Mouse (Mus musculus) A20 (cell line): ENCODE results near the gene Eps8.
"Not testable (repeated sequence)": the region's sequence is repeated elsewhere in the genome, so short reads cannot be mapped to it uniquely, and the experiment has no call there.

Source experiments
- DNase-seq: peaks from one replicate; pipeline ENCODE4 v3.0.0-alpha.2; 2011; ENCODE audit warnings: low read depth, low spot score

The Eps8 gene

DNA sequence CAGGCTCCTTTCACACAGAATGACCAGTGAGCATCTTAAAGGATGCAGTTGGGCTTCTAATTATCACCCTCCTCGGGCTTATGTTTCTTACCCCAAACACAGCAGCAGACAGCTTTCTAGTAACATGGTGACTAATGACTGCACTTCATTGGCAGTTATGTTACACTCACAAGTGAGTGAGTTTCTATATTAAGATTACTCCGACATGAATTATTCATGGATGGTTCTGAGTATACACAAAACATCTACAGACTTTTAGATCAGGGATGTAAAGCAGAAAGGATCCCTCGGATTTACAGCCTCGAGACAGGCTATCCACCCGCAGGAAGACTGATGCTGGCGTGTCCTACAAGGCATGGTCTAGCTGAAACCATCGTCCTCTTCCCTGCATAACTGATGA, 171.8 kb downstream of the Eps8 start:
- DNase-seq, result no peak

DNA sequence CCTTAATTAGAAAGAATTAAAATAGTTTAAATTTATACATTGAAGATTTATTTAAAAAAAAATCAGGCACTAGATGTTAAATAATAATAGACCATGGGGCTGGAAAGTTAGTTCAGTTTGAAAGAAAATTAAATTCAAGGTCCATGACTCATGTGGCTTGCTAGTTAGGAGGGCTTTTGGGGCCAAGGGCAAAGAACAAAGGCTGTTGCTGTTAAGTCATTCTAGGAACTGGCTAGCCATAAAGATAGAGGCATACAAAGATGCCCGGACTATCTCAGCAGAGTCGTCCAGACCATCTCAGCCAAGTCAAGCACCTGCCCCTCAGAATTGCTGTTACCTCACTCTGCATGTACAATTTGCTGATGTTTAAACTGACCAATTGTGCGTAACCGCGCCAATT, 179.0 kb downstream of the Eps8 start:
- DNase-seq, result not testable (repeated sequence)

DNA sequence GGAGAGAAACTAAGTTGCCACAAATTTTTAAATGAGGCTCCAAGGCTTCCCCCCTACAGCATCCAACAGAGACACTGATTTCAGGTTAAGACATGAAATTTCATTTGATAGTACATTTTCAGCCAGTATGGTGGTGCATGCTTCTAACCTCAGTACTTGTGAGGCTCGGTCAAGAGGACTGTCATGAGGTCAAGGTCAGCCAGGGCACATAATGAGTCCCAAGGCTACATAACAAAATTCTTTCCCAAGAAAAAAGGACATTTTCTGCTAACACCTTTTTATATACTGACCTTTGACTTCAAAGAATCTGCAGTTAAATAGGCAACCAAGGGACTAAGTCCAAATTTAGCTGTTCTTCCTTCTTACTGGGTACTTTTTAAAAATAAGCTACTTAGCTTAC, 181.2 kb downstream of the Eps8 start:
- DNase-seq, result no peak

DNA sequence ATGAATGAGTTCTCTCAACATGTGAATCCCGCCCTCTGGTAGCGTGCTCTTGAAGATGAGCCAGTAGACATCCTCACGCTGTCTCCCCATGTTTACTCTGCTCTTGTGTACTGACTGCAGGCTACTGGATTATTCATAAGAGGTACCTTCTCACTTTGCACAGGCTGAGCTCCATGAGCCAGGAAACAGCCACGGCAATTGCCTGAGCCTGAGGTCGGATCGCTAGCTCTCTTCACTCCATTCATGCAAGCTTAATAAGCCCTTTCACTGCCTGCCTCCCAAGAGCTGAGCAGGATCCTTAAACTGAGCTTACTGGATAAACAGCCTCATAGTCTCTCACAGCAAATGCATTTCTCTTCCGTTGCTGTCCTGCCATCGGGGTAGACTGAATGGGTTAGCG, 182.5 kb downstream of the Eps8 start:
- DNase-seq, result no peak

DNA sequence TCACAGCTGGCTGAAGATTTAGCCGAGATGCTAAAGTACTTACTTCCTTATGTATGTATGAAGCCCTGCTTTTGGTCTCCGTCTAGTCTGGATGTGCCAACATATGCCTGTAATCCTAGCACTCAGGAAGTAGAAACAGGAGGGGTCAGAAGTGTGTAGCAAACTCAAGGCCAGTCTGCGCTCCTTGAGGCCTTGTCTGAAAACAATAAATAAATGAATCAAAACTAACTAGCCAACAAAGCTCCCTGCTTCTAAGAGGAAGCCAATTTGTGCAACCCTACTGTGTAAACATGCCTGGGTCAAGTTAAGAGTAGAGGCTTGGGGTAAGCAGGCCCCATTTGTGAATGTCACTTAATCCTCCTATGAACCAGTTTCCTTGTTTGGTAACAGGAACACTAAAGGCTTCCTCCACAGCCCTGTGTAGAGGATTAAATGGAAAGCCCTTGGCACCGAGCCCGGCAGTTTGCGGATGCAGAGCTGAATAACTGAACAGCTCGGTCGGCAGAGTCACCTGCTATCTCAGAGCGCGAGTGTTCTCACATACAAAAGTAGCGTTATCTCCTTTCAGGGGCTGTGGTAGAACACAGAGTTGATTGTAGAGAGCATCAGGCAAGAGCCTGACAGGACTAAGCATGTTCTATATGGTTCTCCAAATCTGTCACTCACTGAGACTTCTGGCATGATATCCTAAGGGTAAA, 183.6 kb downstream of the Eps8 start:
- DNase-seq, result no peak

DNA sequence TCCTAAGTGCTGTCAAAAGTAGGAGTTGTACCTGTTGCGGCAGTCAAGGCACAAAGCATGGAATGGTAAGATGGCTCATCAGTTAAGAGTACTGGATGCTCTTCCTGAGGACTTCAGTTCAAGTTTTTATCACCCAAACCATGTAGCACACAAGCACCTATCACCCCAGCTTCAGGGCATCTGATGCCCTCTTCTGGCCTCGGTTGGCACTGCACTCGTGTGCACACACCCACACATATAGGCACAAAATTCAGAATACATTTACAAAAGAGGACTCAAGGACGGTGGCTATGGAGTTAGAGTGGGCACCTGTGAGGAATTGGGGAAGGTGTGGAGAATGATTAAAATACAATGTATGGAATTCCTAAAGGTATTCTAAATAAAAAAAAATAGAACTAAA, 185.1 kb downstream of the Eps8 start:
- DNase-seq, result no peak

DNA sequence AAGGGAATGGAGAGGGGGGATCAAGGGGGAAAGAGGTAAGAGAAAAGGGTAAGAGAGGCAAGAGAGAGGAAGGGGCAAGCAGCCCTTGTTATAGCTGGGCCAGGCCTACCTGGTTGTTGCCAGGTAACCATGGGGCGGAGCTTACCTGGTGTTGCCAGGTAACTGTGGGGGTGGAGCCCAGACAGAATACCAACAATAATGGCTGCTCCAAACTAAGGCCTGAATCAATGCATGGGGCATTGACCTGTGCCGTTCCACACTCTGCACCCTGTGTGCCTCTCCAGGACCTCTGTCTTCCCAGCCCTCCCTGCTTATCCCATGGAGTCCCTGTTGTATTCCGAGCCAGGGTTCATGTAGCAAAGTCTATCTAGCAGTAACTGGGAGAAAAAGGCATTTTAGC, 187.0 kb downstream of the Eps8 start:
- no peak for DNase-seq

DNA sequence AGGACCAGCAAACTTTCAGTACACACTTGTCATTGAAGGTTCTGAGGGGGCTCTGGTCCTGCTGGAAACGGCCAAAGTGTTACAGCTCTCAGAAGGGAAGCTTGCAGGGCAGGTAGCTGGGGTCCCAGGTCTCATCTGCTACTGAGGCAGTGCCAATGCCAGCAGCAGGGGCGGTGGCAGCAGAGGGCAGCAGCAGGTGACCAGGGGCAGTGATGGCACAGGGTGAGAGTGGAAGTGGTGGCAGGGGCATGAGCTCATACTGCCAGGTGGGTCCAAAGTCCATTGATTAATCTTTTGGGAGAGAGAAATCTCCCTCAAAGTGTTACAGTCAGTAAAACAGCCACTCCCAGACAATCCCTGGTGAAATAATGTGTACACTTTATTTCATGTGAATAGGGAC, 188.4 kb downstream of the Eps8 start:
- DNase-seq, result no peak

DNA sequence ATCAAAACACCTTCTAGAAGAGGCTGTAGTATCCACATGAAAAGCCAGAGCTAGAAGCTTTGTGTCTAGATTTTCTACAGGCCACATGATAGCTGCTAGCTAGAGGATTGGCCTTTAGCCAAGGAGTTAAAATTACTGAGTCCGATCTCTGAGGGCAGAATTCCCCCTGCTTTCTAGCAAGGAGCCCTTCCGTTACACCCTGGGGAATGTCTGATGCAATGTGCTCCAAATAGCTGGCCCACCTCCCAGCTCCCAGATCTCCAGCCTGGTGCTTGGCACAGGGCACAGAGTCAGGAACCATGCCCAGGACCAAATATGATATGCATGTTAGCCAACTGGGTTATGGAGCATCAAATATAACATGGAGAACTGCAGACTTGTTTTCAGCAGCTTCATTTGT, 189.4 kb downstream of the Eps8 start:
- no peak for DNase-seq

DNA sequence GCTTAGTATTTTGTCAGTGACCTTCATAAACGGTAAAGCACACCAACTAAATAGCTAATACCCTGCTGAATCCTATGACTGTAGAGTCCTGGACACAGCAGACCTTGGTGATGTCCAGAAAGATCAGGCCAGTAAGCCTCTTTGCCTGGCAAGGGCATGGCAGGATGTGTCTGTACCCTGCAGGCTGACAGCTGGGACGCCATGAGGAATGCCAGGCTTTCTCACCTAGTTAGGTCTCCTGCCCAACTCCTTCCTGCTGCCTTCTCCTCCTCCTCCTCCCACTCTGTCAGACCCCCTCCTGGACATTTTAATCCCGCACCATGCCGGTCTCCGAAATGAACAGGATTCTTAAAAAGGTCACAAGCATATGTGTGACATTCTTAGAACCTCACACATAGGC, 190.9 kb downstream of the Eps8 start:
- DNase-seq, result no peak

DNA sequence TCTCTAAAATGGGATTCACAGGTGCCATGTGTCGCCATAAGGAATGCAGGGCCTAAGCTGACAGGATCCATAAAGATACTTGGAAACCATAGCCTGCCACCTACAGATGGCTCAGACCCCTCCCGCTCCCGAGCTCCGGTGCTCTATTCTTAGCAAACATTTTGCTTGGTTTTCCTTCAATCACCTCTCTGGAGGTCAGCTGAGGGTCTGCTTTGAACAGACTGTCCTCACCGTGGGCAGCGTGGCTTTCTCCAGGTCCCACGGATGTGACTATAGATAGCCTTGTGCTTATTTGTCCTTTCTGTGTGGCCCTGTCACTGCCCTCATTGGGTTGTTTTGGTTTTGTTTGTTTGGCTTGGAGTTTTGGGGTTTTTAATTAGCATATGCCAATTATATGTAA, 196.5 kb downstream of the Eps8 start:
- no peak for DNase-seq

DNA sequence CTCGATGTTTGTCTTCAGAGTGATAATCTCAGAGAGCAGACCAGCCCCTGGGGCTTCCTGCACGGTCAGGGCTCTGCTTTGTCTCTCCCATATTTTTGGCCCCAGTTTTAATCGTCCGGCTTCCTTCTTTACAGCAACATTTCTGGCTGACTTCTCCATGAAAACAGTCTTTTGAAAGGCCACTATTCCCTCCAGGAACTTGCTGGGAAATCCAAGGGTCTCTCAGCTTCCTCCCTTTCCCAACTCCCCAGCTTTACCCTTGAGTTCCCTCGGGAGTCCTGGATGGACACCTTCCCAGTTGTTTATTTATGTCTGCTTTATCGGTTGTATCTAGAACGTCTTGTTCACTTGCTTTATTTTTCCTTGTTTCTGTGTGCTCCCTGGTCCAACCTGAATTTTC, 197.5 kb downstream of the Eps8 start:
- no peak for DNase-seq

DNA sequence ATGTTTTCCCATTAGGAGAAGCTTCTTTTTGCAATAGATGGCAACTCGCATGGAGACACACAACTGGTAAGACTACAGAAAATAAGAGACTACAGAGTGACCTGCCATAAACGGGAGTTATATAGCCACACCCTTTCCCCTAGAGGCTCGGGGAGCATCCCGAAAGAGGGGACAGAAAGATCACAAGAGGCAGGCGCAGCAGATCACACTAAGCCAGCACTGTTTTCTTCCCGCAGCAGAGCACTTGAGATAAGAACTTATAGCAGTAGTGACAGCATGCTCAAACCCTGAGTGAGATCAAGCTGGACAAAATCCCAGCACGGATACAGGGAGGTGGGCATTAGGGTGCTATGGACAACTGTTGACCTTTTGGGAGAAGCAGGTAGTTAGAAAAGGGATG, 198.6 kb downstream of the Eps8 start:
- no peak for DNase-seq

DNA sequence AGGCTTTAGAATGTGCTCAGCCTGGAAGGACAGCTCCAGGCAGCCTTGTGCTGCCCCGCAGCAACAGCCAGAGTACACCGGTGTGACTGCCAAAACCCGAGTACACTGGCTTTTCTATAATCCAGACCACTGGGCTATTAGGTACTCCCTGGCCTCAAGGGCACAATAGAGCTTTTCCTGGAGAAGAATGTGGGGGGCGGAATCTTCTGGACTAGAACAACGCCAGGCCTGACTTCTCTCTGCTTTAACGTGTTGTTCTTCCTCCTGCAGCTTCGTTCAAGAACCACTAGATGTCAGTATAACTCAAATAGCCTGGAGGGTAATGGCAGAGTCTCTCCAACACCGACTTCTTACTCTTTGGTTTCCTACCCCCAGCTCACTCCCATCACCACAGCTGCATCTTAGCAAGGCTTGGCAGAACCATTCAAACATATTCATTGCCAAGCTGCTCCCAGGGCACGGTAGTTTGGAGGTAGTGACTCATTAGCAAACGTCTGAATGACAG, 199.1 kb downstream of the Eps8 start:
- no peak for DNase-seq

DNA sequence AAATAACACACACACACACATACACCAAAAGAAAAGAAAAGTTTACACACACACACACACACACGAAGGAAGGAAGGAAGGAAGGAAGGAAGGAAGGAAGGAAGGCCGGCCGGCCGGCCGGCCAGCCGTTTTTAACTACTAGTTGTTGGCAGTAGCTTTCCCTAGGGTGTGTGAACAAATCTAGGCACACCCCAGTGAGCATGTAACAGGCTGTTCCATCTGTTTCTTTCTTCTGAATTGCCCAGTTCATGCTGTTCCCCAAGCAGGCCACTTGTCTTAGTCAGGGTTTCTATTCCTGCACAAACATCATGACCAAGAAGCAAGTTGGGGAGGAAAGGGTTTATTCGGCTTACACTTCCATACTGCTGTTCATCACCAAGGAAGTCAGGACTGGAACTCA, 208.6 kb downstream of the Eps8 start:
- not testable (repeated sequence) for DNase-seq

DNA sequence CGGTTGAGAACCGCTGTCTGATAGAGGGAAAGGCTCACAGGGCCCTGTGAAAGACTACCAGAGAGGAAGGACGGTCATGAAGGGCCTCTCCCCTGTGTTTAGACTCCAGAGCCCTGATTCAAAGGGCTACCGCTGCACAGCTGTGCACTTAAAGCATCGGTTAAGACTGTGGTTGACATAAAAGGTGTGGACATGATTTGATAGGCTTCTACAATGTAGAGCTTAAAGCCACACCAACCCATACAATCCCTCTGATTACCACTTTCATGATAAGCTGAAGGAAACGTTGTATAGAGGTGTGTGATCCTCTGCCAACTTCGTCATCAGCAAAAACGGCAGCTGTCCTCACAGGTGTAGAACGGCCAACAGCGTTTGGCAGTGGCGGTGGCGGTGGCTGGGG, 211.6 kb downstream of the Eps8 start:
- DNase-seq, result no peak

DNA sequence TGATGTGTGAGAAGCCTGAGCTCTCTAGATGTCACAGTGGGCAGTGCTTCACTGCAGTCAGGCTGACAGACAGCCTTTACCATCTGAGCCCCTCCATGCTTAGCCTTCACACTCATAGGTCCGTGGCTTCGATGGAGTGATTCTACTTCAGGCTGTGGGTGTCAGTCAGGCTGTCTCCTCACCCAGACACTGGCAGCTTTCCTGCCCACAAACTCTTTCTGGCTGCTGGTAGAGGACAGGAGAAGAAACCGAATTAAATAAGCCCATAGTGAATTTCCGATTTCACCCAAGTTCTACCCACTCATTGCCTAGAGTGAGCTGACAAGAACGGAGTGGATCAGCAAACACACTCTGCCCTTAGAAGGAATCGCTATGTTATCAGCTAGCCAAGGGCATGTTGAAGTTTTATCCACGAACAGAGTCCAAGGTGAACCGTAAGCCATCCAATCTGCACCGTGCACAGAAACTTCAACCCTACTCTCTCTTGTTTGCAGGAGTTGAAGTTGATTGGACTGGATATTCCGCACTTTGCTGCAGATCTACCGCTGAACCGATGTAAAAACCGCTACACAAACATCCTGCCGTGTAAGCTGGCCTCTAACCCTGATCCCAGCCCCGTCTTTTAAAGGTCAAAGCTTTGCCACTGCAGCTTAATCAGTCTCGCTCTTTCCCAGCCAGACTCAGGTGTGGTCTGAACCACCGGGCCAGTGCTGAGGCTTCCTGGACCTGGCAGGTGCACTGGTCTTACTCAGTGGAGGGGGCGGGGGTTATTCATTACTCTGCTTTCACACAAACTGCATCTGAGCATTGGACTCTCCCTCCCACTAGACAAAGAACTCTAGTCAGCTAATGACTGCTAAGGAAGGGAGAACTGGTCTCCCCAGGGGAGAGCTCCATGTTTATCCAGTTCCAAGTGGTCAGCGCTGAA, 213.9 kb downstream of the Eps8 start:
- DNase-seq, result no peak

DNA sequence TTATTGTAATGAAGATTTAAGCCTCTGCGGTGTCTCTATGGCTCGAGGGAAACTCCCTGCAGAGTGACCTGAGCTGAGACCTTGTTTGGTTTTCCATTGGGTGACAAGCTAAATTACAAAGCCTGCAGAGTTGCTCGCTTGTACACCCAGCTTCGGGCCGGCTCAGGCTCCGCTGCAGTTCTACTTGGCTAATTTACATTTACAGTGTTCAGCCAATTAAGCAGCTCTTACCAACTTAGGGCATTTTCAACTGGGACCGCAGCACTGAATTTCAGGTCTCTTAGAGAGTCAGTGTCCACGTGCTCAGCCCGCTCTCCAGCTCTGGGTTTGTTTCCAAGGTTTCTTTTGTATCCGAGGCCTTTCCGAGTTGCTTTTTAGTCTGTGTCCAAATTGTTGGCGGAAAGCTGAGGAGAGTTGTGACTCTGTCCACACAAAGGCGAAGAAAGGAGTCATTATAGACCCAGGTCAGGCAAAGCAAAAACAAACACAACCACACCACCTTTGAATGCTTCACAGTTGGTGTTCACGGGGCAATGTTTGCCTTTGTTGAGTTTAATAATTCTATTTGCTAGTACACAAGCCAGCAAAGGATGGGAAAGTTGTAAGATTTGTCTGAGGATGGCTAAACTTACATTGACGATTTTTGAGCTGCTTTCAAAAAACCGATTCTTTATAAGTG, 216.6 kb downstream of the Eps8 start:
- no peak for DNase-seq

DNA sequence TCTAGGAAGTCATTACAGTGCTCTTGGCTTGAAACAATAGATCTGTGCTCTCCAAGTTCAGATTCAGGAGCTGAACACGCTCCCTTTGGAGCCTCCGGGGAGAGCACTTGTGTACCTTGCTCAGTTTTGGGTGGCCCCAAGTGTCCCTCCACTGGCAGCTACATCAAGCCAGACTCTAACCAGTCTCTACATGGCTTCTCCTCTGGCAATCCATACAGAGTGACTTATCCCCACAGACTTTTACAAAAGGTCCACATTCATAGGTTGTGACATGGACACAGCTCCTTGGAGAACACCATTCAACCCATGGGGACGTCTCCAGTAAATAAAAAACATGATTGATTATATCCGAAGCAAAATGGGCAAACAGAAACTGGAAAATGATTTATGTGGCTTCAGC, 217.2 kb downstream of the Eps8 start:
- no peak for DNase-seq

DNA sequence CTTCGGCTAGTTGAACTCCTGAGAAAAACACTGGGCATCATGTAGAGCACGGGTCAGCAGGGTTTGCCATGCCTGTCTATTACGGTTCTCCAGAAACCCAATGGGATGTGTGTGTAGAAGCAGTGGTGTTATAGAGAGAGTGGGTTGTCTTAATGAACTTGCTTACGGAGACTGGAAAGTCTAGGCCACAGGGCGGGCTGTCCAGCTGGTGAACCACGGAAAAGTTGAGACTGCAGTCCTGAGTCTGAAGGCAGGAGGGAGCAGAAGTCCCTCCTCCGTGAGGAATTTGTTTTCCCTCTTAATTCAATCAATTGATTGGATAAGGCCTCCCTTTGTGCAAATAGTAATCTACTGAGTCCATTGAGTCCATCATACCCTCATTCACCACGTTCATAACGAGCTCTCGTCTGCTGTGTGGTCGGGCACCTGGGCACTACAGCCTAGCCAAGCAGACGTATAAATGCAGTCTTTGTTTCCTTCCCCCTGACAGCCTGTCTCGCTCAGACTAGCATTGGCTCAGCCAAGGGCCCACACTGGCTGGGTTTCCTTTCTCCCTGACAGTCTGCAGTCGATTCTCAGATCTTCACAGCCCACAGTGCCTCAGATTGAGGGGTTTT, 221.0 kb downstream of the Eps8 start:
- DNase-seq, result no peak
